Mouse (Mus musculus): ENCODE measurements around the gene Psmd14.

- no peak for TF ChIP-seq USF2 (IDR thresholded peaks at IDR 0.05; ENCODE audit: borderline replicate concordance in 1 of 2, insufficient read depth in 1 of 2, low read depth in 1 of 2, low read length in 2 of 2)
- TF ChIP-seq TAL1 (IDR thresholded peaks at IDR 0.05; ENCODE audit: low read length) = no peak
- no peak for TF ChIP-seq EP300 (IDR thresholded peaks at IDR 0.05; ENCODE audit: low read depth in 1 of 2, low read length in 2 of 2)
- no peak for TF ChIP-seq POLR2A (IDR thresholded peaks at IDR 0.05; ENCODE audit: control insufficient read depth in 1 of 2, insufficient read depth in 1 of 2, low read depth in 1 of 2, low read length in 2 of 2, poor library complexity in 1 of 2)
- TF ChIP-seq CTCF (IDR thresholded peaks at IDR 0.05 in 2 of 3, conservative IDR thresholded peaks at IDR 0.05 in 1 of 3; ENCODE audit: control insufficient read depth in 1 of 3, insufficient read depth in 1 of 3, low read depth in 2 of 3, low read length in 3 of 3, poor library complexity in 1 of 3, severe bottlenecking in 1 of 3) = no peak
- no peak for TF ChIP-seq SIN3A (IDR thresholded peaks at IDR 0.05; ENCODE audit: low read length)
Measured at GRCm38 (mm10) chr2:61689086-61689485, 22.4 kb upstream of the Psmd14 start.

All from MEL (cell line).